Mouse (Mus musculus) embryonic fibroblast, embryonic 13.5 days (primary cell): ENCODE data around the gene Cdyl. TPM values are rescaled to one million over a fixed set of nuclear protein-coding genes. Genes with fewer than 3 reads are reported as not detected.

Source experiments
- H3K27ac ChIP-seq: 2 replicates; pipeline ENCODE4 v1.5.1; 2012; ENCODE audit warnings: low read length, control low read depth, inconsistent platforms; ENCODE audit not compliant: insufficient read depth
- H3K4me1 ChIP-seq: 2 replicates; pipeline ENCODE4 v1.6.1; 2011; ENCODE audit warnings: low read length; ENCODE audit not compliant: control insufficient read depth, insufficient read depth
- H3K4me3 ChIP-seq: 2 replicates; pipeline ENCODE4 v1.5.1; 2011; ENCODE audit warnings: mild to moderate bottlenecking, control low read depth, low read length; ENCODE audit not compliant: insufficient read depth
- CTCF ChIP-seq: IDR thresholded peaks from 2 replicates; pipeline ENCODE4 v1.5.1; 2011; ENCODE audit warnings: mild to moderate bottlenecking, control low read depth, low read length, moderate library complexity, borderline replicate concordance; ENCODE audit not compliant: insufficient read depth
- POLR2A ChIP-seq: IDR thresholded peaks from 2 replicates; pipeline ENCODE4 v1.6.1; 2011; ENCODE audit warnings: low read depth, mild to moderate bottlenecking, control low read depth, low read length, moderate library complexity
- polyA plus RNA-seq: library from polyadenylated mRNA; stranded (reverse); fragments of >200 nt; gene quantifications from 2 replicates; pipeline ENCODE4 v1.2.4, GENCODE M21; 2011; ENCODE audit warnings: low read depth; ENCODE audit not compliant: missing spikeins, insufficient read length

Gene Cdyl
- polyA plus RNA-seq, 1 experiment = 23.5 TPM

DNA sequence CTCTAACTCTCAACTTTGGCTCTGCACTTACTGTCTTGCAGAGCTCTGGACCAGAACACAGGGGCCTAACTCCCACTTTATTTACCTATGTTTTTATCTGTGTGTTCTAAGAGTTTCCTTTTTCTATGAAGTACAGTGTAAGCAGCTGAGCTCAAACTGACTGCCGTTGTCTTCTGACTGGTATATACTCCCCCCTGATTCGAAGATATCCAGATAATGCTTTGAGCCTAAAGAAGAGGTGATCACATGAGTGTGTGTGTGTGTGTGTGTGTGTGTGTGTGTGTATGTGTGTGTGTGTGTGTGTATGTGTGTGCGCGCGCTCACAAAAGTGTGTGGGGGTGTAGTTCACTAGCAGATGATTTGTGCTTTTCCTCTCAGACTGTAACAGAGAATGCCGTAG is 95.4 kb downstream of the Cdyl start:
- Histone ChIP-seq H3K4me3 (no peak overlapping the region), H3K4me1 (no peaks in the 10 kb centered on the region), H3K27ac (no peak overlapping the region)
- no peak for TF ChIP-seq POLR2A
- TF ChIP-seq CTCF = no peak

DNA sequence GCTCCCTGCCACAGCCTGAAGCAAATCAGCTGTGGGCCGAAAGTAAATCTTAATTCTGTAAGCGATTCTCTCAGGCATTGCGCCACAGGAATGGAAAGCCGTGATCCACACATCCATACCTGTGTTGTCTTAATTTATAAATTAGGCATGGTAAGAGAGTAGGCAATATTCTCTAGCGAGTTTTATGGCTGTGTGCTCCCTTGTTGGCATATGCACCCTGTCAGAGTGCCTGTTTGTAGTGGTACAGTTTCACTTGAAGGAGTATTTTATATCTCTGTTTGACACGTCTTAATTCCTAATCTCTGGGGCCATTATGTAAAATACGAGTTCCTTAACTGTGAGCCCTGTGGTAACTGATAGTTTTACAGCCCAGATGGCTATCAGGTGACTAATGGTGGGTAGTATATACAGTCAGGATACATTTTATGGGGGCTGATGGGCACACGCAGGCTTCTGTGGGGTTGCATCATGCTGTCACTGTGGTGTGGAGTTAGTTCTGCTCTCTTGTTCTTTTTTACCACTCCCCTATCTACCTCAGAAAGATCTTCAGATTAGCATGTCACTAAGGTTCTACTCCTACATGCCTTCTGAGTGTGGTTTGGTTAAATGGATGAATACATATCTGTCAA is 96.1 kb downstream of the Cdyl start:
- peak overlapping the region; percentile 1; the same call in 1 of the 2 replicates for H3K27ac ChIP-seq
- H3K4me1 ChIP-seq = peaks cover under 1% of the 10 kb centered on the region; the same call in 1 of the 2 replicates
- TF ChIP-seq POLR2A (no peak), CTCF (no peak)
- H3K4me3 ChIP-seq = no peak overlapping the region

DNA sequence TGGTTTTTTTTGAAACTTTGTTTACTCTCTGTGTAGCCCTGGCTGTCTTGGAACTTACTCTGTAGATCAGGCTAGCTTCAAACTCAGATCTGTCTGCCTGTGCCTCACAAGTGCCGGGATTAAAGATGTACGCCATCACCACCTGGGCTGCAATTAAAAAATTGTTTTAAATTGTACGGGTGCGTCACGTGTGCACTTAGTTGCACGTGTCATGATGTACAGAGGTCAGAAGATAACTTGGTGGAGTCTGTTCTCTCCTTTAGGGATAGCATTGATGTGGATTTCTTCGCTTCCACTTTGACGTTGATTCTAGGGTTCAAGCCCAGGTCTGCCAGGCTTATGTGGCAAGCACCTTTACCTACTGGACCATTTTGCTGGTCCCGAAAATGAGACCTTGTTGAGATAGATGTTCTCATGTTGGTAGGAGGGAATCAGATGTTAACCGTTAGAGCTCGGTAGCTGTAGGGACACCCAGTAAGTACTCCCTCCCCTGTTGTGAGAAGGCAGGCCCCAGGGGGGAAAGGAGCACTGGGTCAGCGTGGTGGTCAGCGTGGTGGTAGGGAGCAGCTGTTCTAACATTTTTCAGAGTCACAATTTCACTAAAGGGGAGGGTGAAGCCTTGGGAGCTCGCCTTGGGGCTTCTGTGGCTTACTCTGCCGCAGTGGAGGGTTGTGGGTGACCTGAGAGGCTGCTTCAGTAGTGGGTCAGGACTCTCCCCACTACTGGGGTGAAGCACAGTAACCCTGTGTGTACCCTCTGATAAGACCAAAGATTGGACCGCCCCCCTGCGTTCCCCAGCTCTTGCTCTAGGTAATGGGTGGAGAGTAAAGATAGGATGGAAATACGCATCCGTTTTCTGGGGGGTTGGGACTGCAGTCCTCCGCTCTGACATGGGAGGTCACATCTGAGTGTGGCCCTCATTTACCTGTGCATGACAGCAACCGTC is 97.0 kb downstream of the Cdyl start:
- Histone ChIP-seq H3K4me1 (peaks cover 3% of the 10 kb centered on the region; the same call in 1 of the 2 replicates), H3K4me3 (no peak overlapping the region), H3K27ac (no peak overlapping the region)
- TF ChIP-seq CTCF (no peak), POLR2A (no peak)

DNA sequence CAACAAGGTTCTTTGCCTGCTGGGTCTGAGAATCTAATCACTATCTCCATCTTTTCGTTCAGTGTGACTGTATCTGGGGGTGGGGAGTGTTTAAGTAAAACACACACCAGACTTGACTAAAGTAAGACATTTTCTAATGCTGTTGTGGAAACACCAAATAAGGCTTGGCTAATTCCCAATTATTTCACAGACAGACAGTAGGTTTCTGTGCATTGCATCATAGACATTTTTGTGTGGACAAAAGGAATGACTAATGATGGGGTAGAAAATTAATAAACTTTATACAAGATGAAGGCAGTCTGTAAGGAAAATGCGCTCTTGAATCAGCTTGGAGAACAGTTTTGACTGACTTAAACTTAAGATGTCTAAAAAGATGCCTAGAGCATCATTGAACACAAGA is 100.7 kb downstream of the Cdyl start:
- peak overlapping the region; percentile 99 for H3K27ac ChIP-seq
- no peak for TF ChIP-seq POLR2A
- no peak for TF ChIP-seq CTCF
- H3K4me1 ChIP-seq = peaks cover 3% of the 10 kb centered on the region; the same call in 1 of the 2 replicates
- no peak overlapping the region for H3K4me3 ChIP-seq

DNA sequence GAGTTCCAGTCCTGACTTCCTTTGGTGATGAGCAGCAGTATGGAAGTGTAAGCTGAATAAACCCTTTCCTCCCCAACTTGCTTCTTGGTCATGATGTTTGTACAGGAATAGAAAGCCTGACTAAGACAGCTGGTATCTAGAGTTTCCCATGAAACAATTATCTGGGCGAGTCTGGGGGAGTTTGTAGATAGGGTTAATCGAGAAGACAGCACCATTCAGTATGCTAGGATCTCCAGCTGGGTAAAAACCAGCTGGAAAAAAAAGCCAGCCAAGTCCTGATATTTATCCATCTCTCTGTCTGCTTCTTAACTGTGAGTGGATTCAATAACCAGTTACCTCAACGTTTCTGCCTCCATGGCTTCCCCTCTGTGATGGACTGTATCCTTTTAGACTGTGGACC is 104.9 kb downstream of the Cdyl start:
- Histone ChIP-seq H3K4me3 (no peak overlapping the region), H3K4me1 (peaks cover 3% of the 10 kb centered on the region; the same call in 1 of the 2 replicates), H3K27ac (no peak overlapping the region)
- TF ChIP-seq POLR2A (no peak), CTCF (no peak)

DNA sequence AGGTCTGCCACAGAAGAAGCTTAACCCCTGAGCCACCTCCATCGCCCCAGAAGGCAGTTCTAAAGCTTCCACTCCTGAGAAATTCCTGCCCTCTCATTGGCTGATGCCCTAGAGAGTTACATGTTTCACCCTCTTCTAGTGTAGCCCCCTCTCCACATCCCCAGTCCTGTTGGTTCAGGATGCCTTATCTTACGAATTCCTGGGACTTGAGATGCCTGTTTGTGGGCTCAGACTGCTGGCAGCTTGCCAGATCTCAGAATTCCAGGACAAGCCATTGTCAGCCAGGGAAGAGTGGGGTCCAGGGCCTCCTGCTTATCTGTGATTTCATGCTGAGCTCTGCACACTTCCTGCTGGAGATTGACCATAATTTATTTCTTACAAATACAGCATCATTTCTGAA is 106.2 kb downstream of the Cdyl start:
- H3K4me3 ChIP-seq = no peak overlapping the region
- H3K27ac ChIP-seq = no peak overlapping the region
- peaks cover 3% of the 10 kb centered on the region; the same call in 1 of the 2 replicates for H3K4me1 ChIP-seq
- TF ChIP-seq POLR2A (no peak), CTCF (no peak)

DNA sequence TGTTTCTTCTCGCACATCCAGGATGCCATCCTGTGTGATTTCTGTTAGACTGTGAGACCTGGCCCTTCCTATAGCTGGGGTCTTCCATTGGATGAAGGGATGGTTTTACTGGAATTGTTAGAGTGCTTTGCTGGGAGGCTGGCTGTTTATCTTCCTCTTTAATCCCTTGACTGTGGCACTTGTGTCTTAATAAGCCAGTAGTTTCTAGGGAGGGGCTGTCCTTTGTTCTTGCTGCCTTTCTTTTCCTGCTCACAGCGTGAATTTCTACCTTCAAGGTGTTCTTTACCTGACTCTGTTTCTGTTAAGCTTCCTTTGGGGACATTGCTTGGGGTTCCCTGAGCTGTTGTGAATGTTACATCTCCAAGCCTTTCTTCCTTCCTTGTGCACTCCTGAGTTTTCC is 110.0 kb downstream of the Cdyl start:
- Histone ChIP-seq H3K27ac (no peak overlapping the region), H3K4me1 (peaks cover 4% of the 10 kb centered on the region; the same call in 1 of the 2 replicates), H3K4me3 (no peak overlapping the region)
- no peak for TF ChIP-seq CTCF
- no peak for TF ChIP-seq POLR2A

DNA sequence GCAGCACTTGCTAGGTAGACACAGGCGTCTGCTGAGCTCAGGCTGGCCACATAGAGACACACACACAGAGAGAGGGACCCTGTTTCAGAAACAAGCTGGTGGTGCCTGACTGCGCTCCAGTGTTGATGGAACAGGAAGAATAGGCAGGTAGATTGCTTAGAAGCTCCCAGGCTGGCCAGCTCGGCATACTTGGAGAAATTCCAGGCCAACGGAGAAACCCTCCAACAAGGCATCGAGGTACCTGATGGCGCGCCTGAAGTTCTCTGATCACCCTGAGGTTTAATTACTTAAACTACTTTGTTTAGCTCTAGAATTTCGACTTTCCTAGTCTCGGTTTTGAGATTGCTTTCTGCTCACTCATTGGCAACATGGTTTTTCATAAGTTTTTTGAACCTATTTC is 110.8 kb downstream of the Cdyl start:
- Histone ChIP-seq H3K4me1 (peaks cover 4% of the 10 kb centered on the region; the same call in 1 of the 2 replicates), H3K4me3 (no peak overlapping the region), H3K27ac (no peak overlapping the region)
- TF ChIP-seq POLR2A (no peak), CTCF (no peak)

DNA sequence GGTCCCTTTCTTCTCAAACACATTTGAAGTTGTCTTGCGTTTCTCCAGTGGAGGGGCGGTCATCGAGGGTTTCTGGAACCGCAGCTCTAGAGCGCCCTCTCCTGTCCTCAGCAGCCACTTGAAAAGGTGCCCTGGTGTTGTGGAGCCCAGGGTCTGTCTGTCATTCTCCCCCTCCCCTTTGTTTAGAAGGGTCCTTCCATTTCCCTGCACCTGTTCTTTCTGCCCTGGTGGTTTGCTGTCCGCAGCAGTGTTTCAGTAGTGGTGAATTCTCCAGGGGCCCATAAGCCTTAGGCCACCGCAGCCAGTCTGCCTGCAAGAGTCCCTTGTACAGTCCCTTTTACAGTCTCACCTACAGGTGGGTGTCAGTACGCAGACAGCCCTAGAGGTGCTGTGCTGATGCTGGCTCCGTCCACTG is 112.3 kb downstream of the Cdyl start:
- Histone ChIP-seq H3K27ac (no peak overlapping the region), H3K4me1 (peaks cover 4% of the 10 kb centered on the region; the same call in 1 of the 2 replicates), H3K4me3 (no peak overlapping the region)
- no peak for TF ChIP-seq POLR2A
- TF ChIP-seq CTCF = 0 out of 2 replicates have a peak, but pooled peaks have one; percentile 18
